Mouse (Mus musculus): ENCODE measurements at regions not wholly inside any gene's neighbourhood (a gene's known extent, or its start where the extent isn't known, plus 50 kb on each side); places are given as distances from the start of the nearest gene placed in this dataset.

GRCm38 (mm10) chr6:127326333-127326729 is 120.3 kb upstream of the Parp11 start:
- Histone ChIP-seq H3K27ac (ENCODE audit: low read depth, low read length) (no peak overlapping the region), H3K9ac (ENCODE audit: low read length) (no peak overlapping the region), H3K4me3 (ENCODE audit: low read depth, low read length) (no peak overlapping the region), H3K9me3 (ENCODE audit: control insufficient read depth, low read length) (no peaks in the 10 kb centered on the region), H3K4me1 (ENCODE audit: control insufficient read depth, insufficient read depth, low read length) (peaks cover 16% of the 10 kb centered on the region), H3K4me2 (ENCODE audit: low read depth) (no peak overlapping the region), H3K36me3 (ENCODE audit: control insufficient read depth, insufficient read depth, low read length) (no peaks in the 10 kb centered on the region), H3K27me3 (ENCODE audit: control insufficient read depth, insufficient read depth, low read length) (no peaks in the 10 kb centered on the region)
- ATAC-seq (ENCODE audit: insufficient read depth, low FRiP score, low TSS enrichment) (no peak), DNase-seq (ENCODE audit: low spot score) (no peak)
- 86% methylated on average over 6 of the region's 6 CpGs for WGBS

GRCm38 (mm10) chr6:127329191-127330014 is 117.2 kb upstream of the Parp11 start:
- WGBS = 32% methylated on average over 20 of the region's 20 CpGs
- Histone ChIP-seq H3K4me1 (ENCODE audit: control insufficient read depth, insufficient read depth, low read length) (peaks cover 16% of the 10 kb centered on the region), H3K36me3 (ENCODE audit: control insufficient read depth, insufficient read depth, low read length) (no peaks in the 10 kb centered on the region), H3K4me3 (ENCODE audit: low read depth, low read length) (no peak overlapping the region), H3K27me3 (ENCODE audit: control insufficient read depth, insufficient read depth, low read length) (no peaks in the 10 kb centered on the region), H3K9ac (ENCODE audit: low read length) (peak overlapping the region; percentile 27), H3K27ac (ENCODE audit: low read depth, low read length) (peak overlapping the region; percentile 75), H3K4me2 (ENCODE audit: low read depth) (peak overlapping the region; percentile 62), H3K9me3 (ENCODE audit: control insufficient read depth, low read length) (no peaks in the 10 kb centered on the region)
- ATAC-seq (ENCODE audit: insufficient read depth, low FRiP score, low TSS enrichment) = 0 out of 2 replicates have a peak, but pooled peaks have one; percentile 16
- DNase-seq (ENCODE audit: low spot score) = peak; percentile 29

- peak overlapping the region; percentile 41 for H3K4me3 ChIP-seq (ENCODE audit: low read depth, low read length)
- H3K27me3 ChIP-seq (ENCODE audit: control insufficient read depth, insufficient read depth, low read length) = no peaks in the 10 kb centered on the region
- H3K36me3 ChIP-seq (ENCODE audit: control insufficient read depth, insufficient read depth, low read length) = no peaks in the 10 kb centered on the region
- peaks cover 16% of the 10 kb centered on the region for H3K4me1 ChIP-seq (ENCODE audit: control insufficient read depth, insufficient read depth, low read length)
- H3K4me2 ChIP-seq (ENCODE audit: low read depth) = peak overlapping the region; percentile 62
- under 1% methylated on average over 46 of the region's 46 CpGs for WGBS
- H3K27ac ChIP-seq (ENCODE audit: low read depth, low read length) = peak overlapping the region; percentile 83
- H3K9ac ChIP-seq (ENCODE audit: low read length) = peak overlapping the region; percentile 71
- no peaks in the 10 kb centered on the region for H3K9me3 ChIP-seq (ENCODE audit: control insufficient read depth, low read length)
- ATAC-seq (ENCODE audit: insufficient read depth, low FRiP score, low TSS enrichment) (peak; percentile 95), DNase-seq (ENCODE audit: low spot score) (peak; percentile 93)
These were observed 116.5 kb upstream of the Parp11 start for GRCm38 (mm10) chr6:127330015-127330705.

GRCm38 (mm10) chr6:127331091-127331490 is 115.5 kb upstream of the Parp11 start:
- H3K9me3 ChIP-seq (ENCODE audit: control insufficient read depth, low read length) = no peaks in the 10 kb centered on the region
- H3K4me2 ChIP-seq (ENCODE audit: low read depth) = no peak overlapping the region
- DNase-seq (ENCODE audit: low spot score) = no peak
- H3K27me3 ChIP-seq (ENCODE audit: control insufficient read depth, insufficient read depth, low read length) = no peaks in the 10 kb centered on the region
- peaks cover 26% of the 10 kb centered on the region for H3K4me1 ChIP-seq (ENCODE audit: control insufficient read depth, insufficient read depth, low read length)
- WGBS = 89% methylated on average over 5 of the region's 5 CpGs
- no peak overlapping the region for H3K27ac ChIP-seq (ENCODE audit: low read depth, low read length)
- no peak overlapping the region for H3K9ac ChIP-seq (ENCODE audit: low read length)
- H3K4me3 ChIP-seq (ENCODE audit: low read depth, low read length) = no peak overlapping the region
- no peak for ATAC-seq (ENCODE audit: insufficient read depth, low FRiP score, low TSS enrichment)
- no peaks in the 10 kb centered on the region for H3K36me3 ChIP-seq (ENCODE audit: control insufficient read depth, insufficient read depth, low read length)

- Histone ChIP-seq H3K4me2 (ENCODE audit: low read depth) (no peak overlapping the region), H3K4me3 (ENCODE audit: low read depth, low read length) (no peak overlapping the region), H3K9me3 (ENCODE audit: control insufficient read depth, low read length) (no peaks in the 10 kb centered on the region), H3K9ac (ENCODE audit: low read length) (no peak overlapping the region), H3K4me1 (ENCODE audit: control insufficient read depth, insufficient read depth, low read length) (peaks cover 46% of the 10 kb centered on the region), H3K27me3 (ENCODE audit: control insufficient read depth, insufficient read depth, low read length) (no peaks in the 10 kb centered on the region), H3K27ac (ENCODE audit: low read depth, low read length) (no peak overlapping the region), H3K36me3 (ENCODE audit: control insufficient read depth, insufficient read depth, low read length) (no peaks in the 10 kb centered on the region)
- 94% methylated on average over 6 of the region's 6 CpGs for WGBS
- DNase-seq (ENCODE audit: low spot score) (no peak), ATAC-seq (ENCODE audit: insufficient read depth, low FRiP score, low TSS enrichment) (no peak)
These were observed 112.4 kb upstream of the Parp11 start for GRCm38 (mm10) chr6:127334256-127334655.

GRCm38 (mm10) chr6:127335462-127335886 is 111.2 kb upstream of the Parp11 start:
- Histone ChIP-seq H3K27ac (ENCODE audit: low read depth, low read length) (no peak overlapping the region; the same call in 1 of the 2 replicates), H3K9me3 (ENCODE audit: control insufficient read depth, low read length) (no peaks in the 10 kb centered on the region), H3K27me3 (ENCODE audit: control insufficient read depth, insufficient read depth, low read length) (no peaks in the 10 kb centered on the region), H3K36me3 (ENCODE audit: control insufficient read depth, insufficient read depth, low read length) (no peaks in the 10 kb centered on the region), H3K4me3 (ENCODE audit: low read depth, low read length) (no peak overlapping the region), H3K9ac (ENCODE audit: low read length) (no peak overlapping the region), H3K4me2 (ENCODE audit: low read depth) (no peak overlapping the region), H3K4me1 (ENCODE audit: control insufficient read depth, insufficient read depth, low read length) (peaks cover 38% of the 10 kb centered on the region)
- WGBS = 20% methylated on average over 7 of the region's 7 CpGs
- ATAC-seq (ENCODE audit: insufficient read depth, low FRiP score, low TSS enrichment) (no peak), DNase-seq (ENCODE audit: low spot score) (no peak)

GRCm38 (mm10) chr6:127335996-127336660 is 110.5 kb upstream of the Parp11 start:
- H3K4me3 ChIP-seq (ENCODE audit: low read depth, low read length) = no peak overlapping the region
- H3K9me3 ChIP-seq (ENCODE audit: control insufficient read depth, low read length) = no peaks in the 10 kb centered on the region
- H3K27me3 ChIP-seq (ENCODE audit: control insufficient read depth, insufficient read depth, low read length) = no peaks in the 10 kb centered on the region
- no peak overlapping the region; the same call in 1 of the 2 replicates for H3K4me2 ChIP-seq (ENCODE audit: low read depth)
- no peaks in the 10 kb centered on the region for H3K36me3 ChIP-seq (ENCODE audit: control insufficient read depth, insufficient read depth, low read length)
- H3K4me1 ChIP-seq (ENCODE audit: control insufficient read depth, insufficient read depth, low read length) = peaks cover 33% of the 10 kb centered on the region
- 18% methylated on average over 12 of the region's 12 CpGs for WGBS
- peak overlapping the region; percentile 91 for H3K27ac ChIP-seq (ENCODE audit: low read depth, low read length)
- H3K9ac ChIP-seq (ENCODE audit: low read length) = peak overlapping the region; percentile 30; the same call in 1 of the 2 replicates
- DNase-seq (ENCODE audit: low spot score) (no peak), ATAC-seq (ENCODE audit: insufficient read depth, low FRiP score, low TSS enrichment) (peak; percentile 17)

GRCm38 (mm10) chr6:127336681-127337397 is 109.8 kb upstream of the Parp11 start:
- Histone ChIP-seq H3K36me3 (ENCODE audit: control insufficient read depth, insufficient read depth, low read length) (no peaks in the 10 kb centered on the region), H3K4me2 (ENCODE audit: low read depth) (peak overlapping the region; percentile 21), H3K4me1 (ENCODE audit: control insufficient read depth, insufficient read depth, low read length) (peaks cover 33% of the 10 kb centered on the region), H3K27me3 (ENCODE audit: control insufficient read depth, insufficient read depth, low read length) (no peaks in the 10 kb centered on the region), H3K4me3 (ENCODE audit: low read depth, low read length) (no peak overlapping the region), H3K9ac (ENCODE audit: low read length) (peak overlapping the region; percentile 30; the same call in 1 of the 2 replicates), H3K9me3 (ENCODE audit: control insufficient read depth, low read length) (no peaks in the 10 kb centered on the region), H3K27ac (ENCODE audit: low read depth, low read length) (peak overlapping the region; percentile 91)
- ATAC-seq (ENCODE audit: insufficient read depth, low FRiP score, low TSS enrichment) (peak; percentile 79), DNase-seq (ENCODE audit: low spot score) (peak; percentile 75)
- 5% methylated on average over 15 of the region's 15 CpGs for WGBS

Data from neural tube, embryonic 11.5 days (tissue).